Mouse (Mus musculus): ENCODE data around the gene Lyg1.

DNA sequence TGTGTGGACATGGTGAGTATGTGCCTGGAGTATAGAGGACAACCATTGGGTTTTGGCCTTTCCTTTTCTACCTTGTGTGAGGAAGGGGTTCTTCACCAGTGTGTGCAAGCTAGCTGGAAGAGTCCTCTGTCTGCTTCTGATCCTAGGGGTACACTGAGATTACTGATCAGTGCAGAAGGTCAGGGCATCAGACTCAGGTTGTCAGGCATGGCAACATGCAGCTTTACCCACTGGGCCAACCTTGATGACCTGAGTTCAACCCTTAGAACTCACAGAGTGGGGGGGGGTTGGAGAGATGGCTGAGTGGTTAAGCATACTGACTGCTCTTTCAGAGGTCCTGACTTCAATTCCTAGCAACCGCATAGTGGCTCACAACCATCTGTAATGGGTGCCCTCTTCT is 26.8 kb upstream of the Lyg1 start:
- no peak for TF ChIP-seq CTCF (IDR thresholded peaks at IDR 0.05; ENCODE audit: extremely low read depth, insufficient read depth, insufficient read length, insufficient replicate concordance)
- TF ChIP-seq POLR2A (IDR thresholded peaks at IDR 0.05; ENCODE audit: low read depth, low read length) = no peak
